Mouse (Mus musculus) lung, embryonic 15.5 days (tissue): Measurements from ENCODE around the gene Spdl1. TPM values are rescaled to one million over a fixed set of nuclear protein-coding genes. Genes with fewer than 3 reads are reported as not detected.
"Not testable (repeated sequence)": the region's sequence is repeated elsewhere in the genome, so short reads cannot be mapped to it uniquely, and the experiment has no call there.

Experiments
- ATAC-seq: fragments of 200-750 bp; cut with Nextera tagmentation; 2 replicates; pipeline ENCODE4 v1.8.0; 2017; ENCODE audit warnings: moderate number of reproducible peaks, borderline replicate concordance; ENCODE audit not compliant: low FRiP score, low TSS enrichment; ENCODE audit errors: extremely low read depth
- H3K27ac ChIP-seq: fragments of 300-500 bp; sonication (generic); 2 replicates; pipeline ENCODE4 v1.5.1; 2015; ENCODE audit warnings: moderate library complexity, mild to moderate bottlenecking, inconsistent platforms
- H3K27me3 ChIP-seq: fragments of 300-500 bp; sonication (generic); 2 replicates; pipeline ENCODE4 v1.6.1; 2015; ENCODE audit warnings: inconsistent platforms
- H3K36me3 ChIP-seq: fragments of 300-500 bp; sonication (generic); 2 replicates; pipeline ENCODE4 v1.6.1; 2015; ENCODE audit warnings: inconsistent platforms
- H3K4me1 ChIP-seq: fragments of 300-500 bp; sonication (generic); 2 replicates; pipeline ENCODE4 v1.6.1; 2015; ENCODE audit warnings: inconsistent platforms
- H3K4me2 ChIP-seq: fragments of 300-500 bp; sonication (generic); 2 replicates; pipeline ENCODE4 v1.6.1; 2015; ENCODE audit warnings: inconsistent platforms, mild to moderate bottlenecking, moderate library complexity
- H3K4me3 ChIP-seq: fragments of 300-500 bp; sonication (generic); 2 replicates; pipeline ENCODE4 v1.5.1; 2015; ENCODE audit warnings: mild to moderate bottlenecking, inconsistent platforms
- H3K9ac ChIP-seq: fragments of 300-500 bp; sonication (generic); 2 replicates; pipeline ENCODE4 v1.6.1; 2015; ENCODE audit warnings: inconsistent platforms
- H3K9me3 ChIP-seq: fragments of 300-500 bp; sonication (generic); 2 replicates; pipeline ENCODE4 v1.6.1; 2016; ENCODE audit warnings: inconsistent platforms
- WGBS: fragments of 180-500 bp; shearing (Covaris S2); methylation state at CpG from one replicate; pipeline ENCODE4 v1.1.7; 2015; 5-methylcytosine and 5-hydroxymethylcytosine counted together
- polyA plus RNA-seq: library from polyadenylated mRNA; unstranded; fragments of >200 nt; fragmentation: Nextera tagmentation; extraction: Ambion mirVana; gene quantifications from 2 replicates; pipeline ENCODE4 v1.2.1, GENCODE M21; 2015

Gene Spdl1
- polyA plus RNA-seq, 1 experiment from 2014 or later = 24.2 TPM

DNA sequence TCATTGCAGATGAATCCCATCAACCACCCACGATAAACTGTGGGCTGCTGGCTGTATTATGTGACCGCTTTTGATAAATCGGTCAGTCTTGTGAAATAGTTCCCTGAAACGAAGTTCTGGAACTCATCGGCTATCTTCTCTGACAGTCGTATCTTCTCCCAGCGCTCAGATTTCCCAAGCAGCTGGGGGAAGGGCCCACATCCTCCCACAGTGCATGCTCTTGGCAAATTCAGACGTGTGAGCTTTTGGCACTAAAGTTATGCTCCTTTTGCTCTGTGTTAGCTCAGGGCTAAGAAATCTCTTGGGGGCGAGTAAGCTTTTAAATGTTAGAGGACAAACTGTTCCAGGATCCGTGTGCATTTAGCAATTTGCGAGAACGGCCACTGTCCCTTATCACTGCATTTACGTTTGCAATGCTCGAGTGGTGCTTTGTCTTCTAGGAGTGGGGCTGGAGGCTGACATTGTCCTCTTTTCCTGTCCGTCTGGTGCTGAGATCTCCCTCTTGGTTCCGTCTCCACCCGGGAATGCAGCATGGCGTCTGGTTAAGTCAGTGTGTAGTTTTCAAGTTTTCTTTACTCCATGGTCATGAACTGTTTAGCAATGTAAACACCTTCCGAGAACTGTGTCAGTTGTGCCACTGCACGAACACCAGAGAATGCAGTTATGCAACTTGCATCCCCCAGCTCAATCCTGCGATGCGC lies 12.3 kb upstream of the Spdl1 start:
- Histone ChIP-seq H3K27ac (no peak overlapping the region), H3K36me3 (no peaks in the 10 kb centered on the region), H3K4me1 (0 out of 2 replicates have a peak, but pooled peaks cover 8% of the 10 kb centered on the region), H3K9ac (no peak overlapping the region), H3K27me3 (no peaks in the 10 kb centered on the region; the same call in 1 of the 2 replicates), H3K9me3 (no peaks in the 10 kb centered on the region), H3K4me3 (peak overlapping the region; percentile 2; the same call in 1 of the 2 replicates), H3K4me2 (peak overlapping the region; percentile 39)
- peak; percentile 81; the same call in 1 of the 2 replicates for ATAC-seq
- WGBS = 20% methylated on average over 22 of the region's 22 CpGs

DNA sequence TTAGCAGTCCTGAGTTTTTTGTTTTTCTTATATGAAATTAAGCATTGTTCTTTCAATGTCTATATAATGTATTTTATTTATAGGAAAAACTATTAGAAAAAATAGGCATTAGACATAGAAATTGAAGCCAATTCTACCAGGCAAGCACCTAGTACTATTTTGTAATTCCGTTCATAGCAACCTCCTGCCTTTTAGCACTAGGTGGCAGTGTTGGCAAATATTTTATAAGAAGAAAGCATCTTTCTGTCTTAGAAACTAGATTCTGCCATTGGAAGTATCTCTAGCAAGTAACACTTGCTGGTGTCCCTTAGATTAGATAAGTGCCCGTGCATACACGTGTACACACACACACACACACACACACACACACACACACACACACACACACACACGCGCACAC lies 10.1 kb upstream of the Spdl1 start:
- no peaks in the 10 kb centered on the region for H3K36me3 ChIP-seq
- no peak overlapping the region for H3K4me3 ChIP-seq
- no peaks in the 10 kb centered on the region; the same call in 1 of the 2 replicates for H3K27me3 ChIP-seq
- H3K4me1 ChIP-seq = 0 out of 2 replicates have a peak, but pooled peaks cover 8% of the 10 kb centered on the region
- no peaks in the 10 kb centered on the region for H3K9me3 ChIP-seq
- no peak overlapping the region for H3K27ac ChIP-seq
- H3K4me2 ChIP-seq = no peak overlapping the region
- no peak for ATAC-seq
- no peak overlapping the region for H3K9ac ChIP-seq
- 33% methylated on average over 5 of the region's 5 CpGs for WGBS

DNA sequence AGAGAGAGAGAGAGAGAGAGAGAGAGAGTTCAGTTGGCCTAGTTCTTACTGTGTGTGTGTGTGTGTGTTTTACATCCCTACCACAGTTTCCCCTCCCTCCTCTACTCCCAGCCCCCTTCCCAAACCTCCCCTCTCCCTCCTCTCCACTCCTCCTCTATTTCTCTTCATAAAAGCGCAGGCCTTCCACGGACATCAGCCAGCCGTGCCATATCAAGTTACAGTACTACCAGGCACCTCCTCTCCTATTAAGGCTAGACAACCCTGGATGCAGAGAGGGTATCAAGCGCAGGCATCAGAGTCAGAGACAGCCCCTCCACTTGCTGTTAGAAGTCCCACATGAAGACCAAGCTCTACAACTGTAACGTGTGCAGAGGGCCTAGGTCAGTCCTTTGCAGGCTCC lies 6.8 kb upstream of the Spdl1 start:
- Histone ChIP-seq H3K9me3 (no peaks in the 10 kb centered on the region), H3K4me2 (no peak overlapping the region), H3K4me3 (no peak overlapping the region), H3K9ac (no peak overlapping the region), H3K27me3 (no peaks in the 10 kb centered on the region; the same call in 1 of the 2 replicates), H3K4me1 (0 out of 2 replicates have a peak, but pooled peaks cover 3% of the 10 kb centered on the region), H3K27ac (no peak overlapping the region), H3K36me3 (no peaks in the 10 kb centered on the region)
- WGBS = 23% methylated on average over 5 of the region's 5 CpGs
- no peak for ATAC-seq

DNA sequence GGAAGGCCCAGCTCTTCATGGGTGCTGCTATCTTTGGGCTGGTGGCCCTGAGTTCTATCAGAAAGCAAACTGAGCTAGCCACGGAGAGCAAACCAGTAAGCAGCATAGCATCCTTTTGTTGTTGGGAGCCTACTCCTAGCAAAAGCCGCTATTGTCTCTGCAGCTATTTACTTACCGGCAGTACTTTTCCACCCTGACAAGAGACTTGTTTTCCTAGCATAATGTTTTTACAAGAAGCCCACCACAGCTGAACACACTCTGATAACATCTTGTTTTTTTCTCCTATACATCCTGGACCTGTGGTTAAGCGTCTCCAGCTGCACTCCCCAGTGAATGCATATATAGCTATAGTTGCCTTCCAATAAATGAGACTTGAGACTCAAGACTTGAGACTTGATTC lies 5.6 kb upstream of the Spdl1 start:
- Histone ChIP-seq H3K4me2 (no peak overlapping the region), H3K27ac (no peak overlapping the region), H3K4me3 (no peak overlapping the region), H3K4me1 (peaks cover 8% of the 10 kb centered on the region; the same call in 1 of the 2 replicates), H3K9ac (no peak overlapping the region), H3K27me3 (no peaks in the 10 kb centered on the region; the same call in 1 of the 2 replicates), H3K9me3 (no peaks in the 10 kb centered on the region), H3K36me3 (no peaks in the 10 kb centered on the region)
- WGBS = 53% methylated on average over 4 of the region's 4 CpGs
- no peak for ATAC-seq

DNA sequence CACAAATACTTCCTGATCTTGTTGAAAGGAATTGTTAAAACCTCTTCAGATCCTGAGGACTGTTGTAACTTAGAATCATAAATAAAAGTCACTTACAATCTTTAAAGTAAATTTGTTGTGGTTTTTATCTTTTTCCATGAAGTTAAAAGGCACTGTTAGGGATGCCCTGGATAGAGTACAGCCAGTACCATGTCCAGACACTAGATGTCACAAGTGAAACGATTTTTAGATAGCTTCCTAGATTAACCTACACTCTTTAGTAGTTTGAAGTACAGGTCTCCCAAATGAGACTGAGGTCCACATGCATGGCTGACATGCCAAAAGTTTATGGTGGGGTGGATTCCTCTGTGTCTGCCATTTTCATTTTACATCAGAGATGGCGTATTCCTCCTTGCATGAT lies 2.8 kb upstream of the Spdl1 start:
- H3K4me2 ChIP-seq = no peak overlapping the region
- no peaks in the 10 kb centered on the region for H3K36me3 ChIP-seq
- WGBS = 45% methylated on average over 2 of the region's 2 CpGs
- H3K9me3 ChIP-seq = no peaks in the 10 kb centered on the region
- no peak overlapping the region for H3K9ac ChIP-seq
- no peak for ATAC-seq
- no peaks in the 10 kb centered on the region for H3K27me3 ChIP-seq
- peaks cover 15% of the 10 kb centered on the region for H3K4me1 ChIP-seq
- no peak overlapping the region for H3K4me3 ChIP-seq
- H3K27ac ChIP-seq = no peak overlapping the region

DNA sequence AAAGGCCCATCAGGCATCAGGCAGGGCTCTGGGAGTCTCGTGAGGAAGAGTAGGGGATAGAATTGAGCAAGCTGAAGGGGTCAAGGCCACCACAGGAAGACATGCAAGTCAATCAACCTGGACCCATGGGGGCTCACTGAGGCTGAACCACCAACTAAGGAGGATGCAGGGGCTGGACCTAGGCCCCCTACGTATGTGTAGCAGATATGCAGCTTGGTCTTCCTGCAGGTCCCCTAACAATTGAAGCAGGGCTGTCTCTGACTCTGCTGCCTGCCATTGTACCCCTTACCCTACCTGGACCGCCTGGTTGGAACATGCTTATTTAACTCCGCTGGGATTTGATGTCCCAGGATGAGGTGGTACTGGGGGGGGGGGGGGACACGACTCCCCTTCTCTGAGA lies 763 bp downstream of the Spdl1 start:
- ATAC-seq = no peak
- H3K9ac ChIP-seq = peak overlapping the region; percentile 84
- H3K4me1 ChIP-seq = peaks cover 15% of the 10 kb centered on the region
- peaks cover 19% of the 10 kb centered on the region for H3K36me3 ChIP-seq
- H3K27me3 ChIP-seq = no peaks in the 10 kb centered on the region
- H3K9me3 ChIP-seq = no peaks in the 10 kb centered on the region
- H3K27ac ChIP-seq = no peak overlapping the region
- H3K4me2 ChIP-seq = peak overlapping the region; percentile 85
- 7% methylated on average over 4 of the region's 5 CpGs for WGBS
- H3K4me3 ChIP-seq = peak overlapping the region; percentile 90

DNA sequence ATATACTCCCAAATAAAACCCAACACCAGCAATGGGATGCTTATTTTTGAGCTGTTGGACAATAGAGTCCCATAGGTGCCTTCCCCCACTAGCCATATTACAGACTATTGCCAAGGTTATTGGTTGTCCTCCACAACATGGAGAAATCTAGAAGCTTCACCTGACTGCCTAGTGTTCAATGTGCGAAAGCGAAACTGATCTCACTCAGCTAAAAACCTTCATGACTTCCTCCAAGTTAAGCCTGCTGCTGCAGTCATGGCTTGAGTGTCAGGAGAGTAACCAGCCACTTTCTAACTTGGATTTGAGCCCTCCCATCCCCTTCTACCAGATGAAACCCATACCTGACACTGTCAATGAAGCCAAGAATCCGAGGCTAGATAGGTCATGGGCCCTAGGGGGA lies 5.6 kb downstream of the Spdl1 start:
- H3K36me3 ChIP-seq = peaks cover 47% of the 10 kb centered on the region
- 89% methylated on average over 3 of the region's 3 CpGs for WGBS

DNA sequence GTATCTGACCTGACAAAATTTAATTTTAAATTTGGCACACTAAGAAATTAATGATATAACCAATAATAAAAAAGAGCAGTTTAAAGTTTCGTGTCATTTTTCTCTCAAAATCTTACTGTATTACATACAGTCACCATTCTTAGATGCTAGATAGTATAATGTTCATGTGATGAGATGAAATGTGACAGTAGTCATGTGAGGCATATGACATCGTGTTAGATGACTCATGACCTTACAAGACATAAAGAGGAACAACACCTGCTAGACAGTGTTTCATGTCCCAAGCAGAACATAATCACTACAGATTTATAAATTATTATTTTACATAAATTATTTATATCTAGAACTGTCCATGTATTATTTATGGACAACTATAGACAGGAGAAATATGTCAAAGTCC lies 6.5 kb downstream of the Spdl1 start:
- no peak overlapping the region for H3K4me2 ChIP-seq
- H3K36me3 ChIP-seq = peaks cover 53% of the 10 kb centered on the region
- WGBS = 85% methylated on average over 2 of the region's 2 CpGs

More for the DNA sequence above, 5.6 kb downstream of the Spdl1 start:
- Histone ChIP-seq H3K4me1 (peaks cover 6% of the 10 kb centered on the region), H3K9me3 (no peaks in the 10 kb centered on the region), H3K4me3 (no peak overlapping the region), H3K4me2 (no peak overlapping the region), H3K9ac (no peak overlapping the region), H3K27ac (no peak overlapping the region), H3K27me3 (no peaks in the 10 kb centered on the region)
- no peak for ATAC-seq

DNA sequence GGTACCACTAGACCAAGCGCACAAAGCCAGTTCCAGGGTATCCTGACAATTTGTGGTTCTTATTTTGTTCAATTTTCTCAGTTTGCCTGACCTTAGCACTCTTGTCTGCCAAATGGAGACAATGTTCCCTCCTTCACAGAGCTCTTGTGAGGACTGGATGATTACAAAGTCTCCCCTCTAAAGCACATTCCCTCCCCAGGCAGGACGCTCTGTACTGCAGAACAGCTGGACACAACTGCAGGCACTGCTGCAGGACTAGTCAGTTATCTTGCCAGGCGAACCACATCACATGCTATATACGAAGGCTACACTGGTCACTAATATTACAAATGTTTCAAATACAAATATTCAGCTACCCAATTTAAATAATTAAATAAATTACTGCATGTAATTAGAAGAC lies 8.7 kb downstream of the Spdl1 start:
- Histone ChIP-seq H3K9ac (no peak overlapping the region), H3K4me1 (no peaks in the 10 kb centered on the region), H3K27ac (no peak overlapping the region), H3K4me3 (no peak overlapping the region), H3K9me3 (no peaks in the 10 kb centered on the region), H3K27me3 (no peaks in the 10 kb centered on the region), H3K4me2 (no peak overlapping the region), H3K36me3 (peaks cover 62% of the 10 kb centered on the region)
- WGBS = 90% methylated on average over 4 of the region's 4 CpGs
- no peak for ATAC-seq

More for the DNA sequence above, 6.5 kb downstream of the Spdl1 start:
- no peak for ATAC-seq
- Histone ChIP-seq H3K27me3 (no peaks in the 10 kb centered on the region), H3K4me3 (no peak overlapping the region), H3K9me3 (no peaks in the 10 kb centered on the region), H3K9ac (no peak overlapping the region), H3K27ac (no peak overlapping the region), H3K4me1 (no peaks in the 10 kb centered on the region)

DNA sequence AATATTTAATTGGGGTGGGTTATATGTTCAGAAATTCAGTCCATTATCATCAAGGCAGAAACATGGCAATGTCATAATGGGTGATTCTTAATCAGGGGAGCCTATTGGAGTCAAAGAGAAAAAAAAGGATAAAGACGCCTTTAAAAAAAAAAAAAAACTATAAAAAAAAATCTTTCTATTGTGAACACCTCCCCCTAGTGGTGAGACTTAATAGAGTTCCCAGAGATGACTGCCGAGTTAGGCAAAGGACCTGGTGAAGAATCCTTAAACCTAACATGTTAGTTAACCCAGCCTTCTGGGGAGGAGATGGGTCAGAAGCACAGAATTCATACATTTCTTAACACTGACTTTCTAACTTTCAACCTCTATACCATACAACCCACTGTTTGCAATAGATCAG lies 18.7 kb downstream of the Spdl1 start:
- H3K4me1 ChIP-seq = no peaks in the 10 kb centered on the region
- H3K4me3 ChIP-seq = no peak overlapping the region
- ATAC-seq = no peak
- H3K9ac ChIP-seq = no peak overlapping the region
- peaks cover 64% of the 10 kb centered on the region for H3K36me3 ChIP-seq
- no peak overlapping the region for H3K27ac ChIP-seq
- no peak overlapping the region for H3K4me2 ChIP-seq
- H3K27me3 ChIP-seq = no peaks in the 10 kb centered on the region
- WGBS = 4% methylated on average over 2 of the region's 2 CpGs
- H3K9me3 ChIP-seq = no peaks in the 10 kb centered on the region

DNA sequence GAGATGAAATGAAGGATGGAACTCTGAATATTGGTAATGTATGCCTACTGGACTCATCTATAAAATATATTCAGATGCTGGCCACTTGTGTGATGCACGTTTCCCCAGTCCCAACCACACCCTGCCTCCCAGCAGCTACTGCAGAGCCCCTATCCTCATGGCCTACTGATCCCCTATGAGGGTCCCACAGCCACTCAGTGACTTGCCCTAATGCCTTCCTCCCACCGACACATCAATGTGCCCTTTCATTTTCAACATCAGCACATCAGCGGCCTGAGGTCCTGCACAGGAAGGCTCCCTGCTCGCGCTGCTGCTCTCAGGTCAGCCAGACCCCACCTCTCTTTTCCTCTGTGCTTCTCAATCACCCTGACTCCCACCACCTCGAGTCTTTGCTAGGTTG lies 19.1 kb downstream of the Spdl1 start:
- no peak overlapping the region for H3K9ac ChIP-seq
- ATAC-seq = no peak
- 90% methylated on average over 6 of the region's 6 CpGs for WGBS
- H3K4me2 ChIP-seq = no peak overlapping the region
- H3K36me3 ChIP-seq = peaks cover 64% of the 10 kb centered on the region
- H3K4me3 ChIP-seq = no peak overlapping the region
- no peaks in the 10 kb centered on the region for H3K9me3 ChIP-seq
- no peaks in the 10 kb centered on the region for H3K4me1 ChIP-seq
- H3K27ac ChIP-seq = no peak overlapping the region
- H3K27me3 ChIP-seq = no peaks in the 10 kb centered on the region

DNA sequence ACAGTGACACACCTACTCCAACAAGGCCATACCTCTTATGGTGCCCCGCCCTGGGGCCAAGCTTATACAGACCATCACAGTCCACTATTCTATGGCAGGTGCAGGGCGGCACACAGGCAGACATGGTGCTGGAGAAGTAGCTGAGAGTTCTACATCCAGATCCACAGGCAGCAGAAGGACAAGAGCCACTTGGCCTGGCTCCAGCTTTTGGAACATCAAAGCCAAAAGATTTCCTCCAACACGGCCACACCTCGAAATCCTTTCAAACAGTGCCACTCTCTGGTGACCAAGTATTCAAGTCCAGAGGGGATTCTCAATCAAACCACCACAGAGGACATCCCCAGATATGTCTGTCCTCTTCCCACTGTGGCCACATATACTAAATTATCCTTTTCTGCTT lies 28.4 kb downstream of the Spdl1 start:
- not testable (repeated sequence) for H3K36me3 ChIP-seq, H3K27ac ChIP-seq, H3K4me3 ChIP-seq, H3K9me3 ChIP-seq, H3K27me3 ChIP-seq, H3K9ac ChIP-seq, ATAC-seq, H3K4me1 ChIP-seq, H3K4me2 ChIP-seq
- WGBS = 72% methylated on average over 4 of the region's 4 CpGs
